Mouse (Mus musculus): Measurements from ENCODE around the gene Gm37419.

Gene Gm37419

DNA sequence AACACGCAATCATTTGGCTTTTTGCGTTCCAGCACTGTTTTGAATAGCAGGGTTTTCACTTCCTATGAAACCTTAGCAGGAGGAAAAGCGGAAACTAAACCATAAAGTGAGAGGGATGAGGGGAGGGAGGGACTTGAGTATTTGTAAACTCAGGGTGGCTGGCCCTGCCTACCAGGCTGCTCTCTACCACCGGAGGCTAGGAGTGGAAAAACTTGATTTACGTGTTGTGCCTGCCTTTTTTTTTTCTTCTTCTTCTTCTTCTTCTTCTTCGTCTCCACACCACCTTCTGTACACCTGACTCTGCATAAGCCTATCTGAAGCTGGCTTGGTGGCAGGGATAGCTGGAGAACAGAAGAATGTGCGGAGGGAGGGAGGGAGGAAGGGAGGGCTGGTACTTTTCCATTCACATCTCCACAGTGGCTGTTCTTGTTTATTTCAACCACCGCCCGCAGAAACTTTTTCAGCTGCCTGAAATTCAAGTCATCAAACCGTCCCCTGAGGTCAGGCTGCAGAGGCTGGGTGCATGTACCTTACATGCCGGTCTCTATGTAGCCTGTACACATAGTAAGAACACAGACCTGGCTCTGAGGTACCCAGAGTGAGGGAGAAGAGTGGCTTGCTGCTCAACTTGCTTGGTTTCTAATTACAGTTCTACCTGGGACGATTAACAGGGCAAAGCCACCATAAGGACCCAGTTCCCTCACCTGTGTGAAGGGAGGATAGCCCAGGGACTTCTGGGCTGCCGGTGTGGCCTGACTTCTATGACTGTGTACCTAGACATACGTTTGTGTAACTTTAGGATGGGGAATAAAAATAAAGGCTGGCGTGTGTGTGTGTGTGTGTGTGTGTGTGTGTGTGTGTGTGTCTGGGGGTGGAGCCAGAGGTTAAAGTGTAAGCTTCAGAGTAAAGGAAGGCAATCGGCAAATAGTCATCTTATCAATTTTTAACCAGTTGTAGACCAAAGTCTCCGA lies 5.4 kb downstream of the Gm37419 start:
- no peak for DNase-seq (ENCODE audit: low spot score in 2 of 2)

DNA sequence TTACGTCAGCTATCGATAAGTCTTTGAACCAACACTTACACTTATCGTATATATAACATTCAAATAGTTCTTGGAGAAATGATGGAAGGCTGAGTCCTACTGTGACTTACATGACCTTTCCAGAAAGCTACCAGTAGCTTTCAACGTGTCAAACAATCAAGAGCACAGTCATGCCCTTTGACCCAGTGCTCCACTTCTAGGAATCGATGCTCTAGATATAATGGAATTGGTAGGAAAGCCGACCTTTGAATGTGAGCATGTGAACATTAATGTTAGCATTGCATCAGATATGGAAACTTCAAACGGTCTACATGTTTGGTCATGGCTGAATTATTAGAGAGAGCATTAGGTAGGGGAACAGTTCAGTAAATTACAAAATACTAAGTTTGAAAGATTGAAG lies 8.1 kb downstream of the Gm37419 start:
- DNase-seq (ENCODE audit: low spot score in 2 of 2): no peak

DNA sequence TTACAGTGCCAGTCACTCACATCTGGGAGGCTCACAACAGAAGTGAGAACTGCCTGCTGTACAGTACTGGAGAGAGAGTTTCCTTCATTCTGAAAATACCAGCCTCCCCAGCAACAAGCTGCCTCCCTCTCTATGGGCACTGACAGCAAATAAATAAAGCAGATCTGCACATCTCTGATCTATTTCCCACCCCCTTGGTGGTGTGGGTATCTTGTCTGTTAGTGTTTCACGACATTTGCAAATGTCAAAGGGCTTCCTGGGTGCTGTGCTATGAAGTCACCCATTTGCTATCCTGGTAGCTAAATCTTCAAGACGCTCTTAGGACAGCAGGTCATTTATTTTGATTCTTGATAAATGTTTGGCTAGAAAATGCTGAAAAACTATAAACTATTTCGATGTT lies 8.9 kb downstream of the Gm37419 start:
- DNase-seq (ENCODE audit: low spot score in 2 of 2): no peak

DNA sequence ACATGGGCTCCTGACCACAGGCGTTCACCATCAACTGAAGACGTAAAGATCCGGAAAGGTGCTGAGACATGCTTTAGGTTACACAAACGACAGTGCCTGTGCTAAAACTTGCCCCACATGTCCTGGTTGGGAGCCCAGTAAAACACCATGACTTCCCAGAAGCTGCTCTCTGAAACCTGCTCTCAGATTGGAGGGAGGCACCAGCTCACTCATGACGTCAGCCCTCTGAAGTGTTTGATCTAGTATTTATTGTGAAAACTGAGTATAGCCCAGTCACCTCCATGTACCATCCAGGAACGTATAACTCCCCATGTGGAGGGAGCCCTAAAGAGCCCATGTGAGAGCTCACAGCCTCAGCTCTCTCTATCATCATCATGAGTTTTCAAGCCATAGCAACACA lies 9.6 kb downstream of the Gm37419 start:
- DNase-seq (ENCODE audit: low spot score in 2 of 2): no peak

DNA sequence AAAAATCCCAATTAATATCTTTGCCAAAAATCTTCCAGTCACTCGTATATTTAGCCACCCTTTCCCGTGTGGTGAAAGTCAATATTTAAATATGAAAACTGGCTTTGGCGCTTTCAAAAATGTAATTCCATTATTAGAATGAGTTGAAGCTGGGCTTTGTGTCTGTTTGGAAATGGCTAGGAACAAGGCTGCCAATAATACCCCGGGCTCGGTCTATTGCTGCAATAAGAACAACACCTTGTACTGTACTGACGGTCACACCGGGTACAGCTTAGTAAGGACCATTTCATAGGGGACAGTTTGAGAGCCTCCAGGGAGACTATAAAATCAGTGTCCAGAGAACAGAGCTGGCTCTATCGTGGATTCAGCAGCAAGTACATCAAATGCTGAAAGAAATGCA lies 17.6 kb downstream of the Gm37419 start:
- DNase-seq (ENCODE audit: low spot score in 2 of 2): no peak

DNA sequence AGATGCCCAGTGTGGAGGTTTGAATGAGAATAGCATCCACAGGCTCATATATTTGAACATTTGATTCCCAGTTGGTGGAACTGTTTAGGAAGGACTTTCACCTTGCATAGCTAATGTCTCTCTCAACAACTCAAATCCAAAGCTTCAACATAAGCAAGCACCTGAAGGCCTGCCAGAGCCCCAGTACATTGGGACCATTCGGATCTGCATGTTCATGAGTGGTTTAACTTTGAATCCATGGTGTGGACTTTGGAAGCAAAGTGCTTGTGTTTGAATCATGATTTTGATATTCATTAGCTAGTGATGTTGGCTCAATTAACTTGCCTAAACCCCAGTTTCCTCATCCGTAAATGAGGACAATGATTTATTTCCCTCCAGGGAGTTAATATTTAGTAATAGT lies 21.6 kb downstream of the Gm37419 start:
- DNase-seq (ENCODE audit: low spot score in 2 of 2): no peak

DNA sequence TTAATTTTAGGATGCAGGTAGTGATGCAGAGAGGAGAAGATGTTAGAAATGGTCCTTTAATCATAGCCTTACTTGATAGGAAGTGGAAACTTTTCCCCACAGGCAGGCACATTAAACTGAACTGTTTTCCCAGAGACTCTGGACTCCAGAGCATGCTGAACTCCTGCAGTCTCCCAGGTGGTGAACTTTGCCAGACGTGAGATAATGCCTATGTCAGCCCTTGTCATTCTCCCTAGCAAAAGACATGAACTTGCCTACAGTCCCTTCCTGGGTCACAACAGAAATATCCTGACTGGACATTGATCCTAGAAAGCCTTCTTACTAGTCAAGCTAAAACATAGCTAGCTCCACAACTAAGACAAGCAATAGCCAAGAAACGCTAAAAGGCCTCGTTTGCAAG lies 23.0 kb downstream of the Gm37419 start:
- no peak for DNase-seq (ENCODE audit: low spot score in 2 of 2)

DNA sequence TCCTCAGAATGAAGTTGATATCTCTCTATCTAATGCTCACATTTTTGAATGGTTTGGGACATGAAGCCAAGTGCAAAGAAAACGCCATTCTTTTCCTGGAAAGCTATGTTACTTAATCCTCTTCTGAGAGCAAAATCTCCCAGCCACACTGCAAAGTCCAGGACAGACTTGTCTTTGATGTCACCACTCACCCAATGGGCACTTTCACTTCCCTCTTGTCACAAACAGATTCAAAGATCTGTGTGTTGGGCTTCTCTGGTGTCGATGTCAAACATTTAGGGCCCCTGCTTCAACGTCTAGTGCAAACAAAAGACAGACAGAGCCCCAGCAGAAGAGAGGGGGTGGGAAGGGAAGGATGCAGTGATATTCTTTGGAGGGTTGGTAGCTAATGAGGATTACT lies 23.8 kb downstream of the Gm37419 start:
- no peak for DNase-seq (ENCODE audit: low spot score in 2 of 2)

DNA sequence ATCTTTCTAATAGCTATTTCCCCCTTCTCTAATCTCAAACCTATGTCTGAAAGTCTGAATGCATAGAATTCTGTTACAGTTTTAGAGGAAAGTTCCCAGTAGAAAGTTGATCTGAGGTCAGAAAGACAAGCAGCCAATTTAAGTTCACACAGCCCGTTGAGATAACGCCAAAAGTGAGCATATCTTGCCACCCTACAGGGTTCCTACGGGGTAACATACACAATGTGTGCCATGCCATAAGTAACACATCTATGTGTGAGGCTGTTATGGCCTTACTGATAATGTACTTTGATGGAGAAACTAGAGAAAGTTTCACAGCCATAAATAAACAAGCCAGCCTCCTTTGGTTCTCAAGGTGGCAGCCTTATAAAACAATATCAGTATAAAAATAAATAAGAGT lies 26.1 kb downstream of the Gm37419 start:
- DNase-seq (ENCODE audit: low spot score in 2 of 2): no peak

DNA sequence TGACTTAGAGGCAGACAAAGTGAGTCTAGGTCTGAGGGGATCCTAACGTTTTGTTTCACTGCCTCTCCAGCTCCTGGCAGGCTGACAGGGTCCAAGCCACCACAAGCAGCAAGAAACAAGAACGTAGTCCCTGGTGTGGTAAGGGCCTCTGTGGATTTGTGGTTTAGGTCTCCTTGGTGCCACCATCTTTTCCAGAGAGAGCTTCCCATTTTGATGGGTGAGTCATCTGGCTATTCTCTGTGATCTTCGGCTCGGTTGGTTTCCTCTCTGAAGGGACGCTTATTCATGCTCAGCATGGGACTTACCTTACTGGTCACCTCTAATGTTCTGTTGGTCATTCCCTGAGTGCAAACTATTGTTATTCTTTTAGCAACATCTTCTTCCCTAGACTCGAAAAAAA lies 28.0 kb downstream of the Gm37419 start:
- no peak for DNase-seq (ENCODE audit: low spot score in 2 of 2)

DNA sequence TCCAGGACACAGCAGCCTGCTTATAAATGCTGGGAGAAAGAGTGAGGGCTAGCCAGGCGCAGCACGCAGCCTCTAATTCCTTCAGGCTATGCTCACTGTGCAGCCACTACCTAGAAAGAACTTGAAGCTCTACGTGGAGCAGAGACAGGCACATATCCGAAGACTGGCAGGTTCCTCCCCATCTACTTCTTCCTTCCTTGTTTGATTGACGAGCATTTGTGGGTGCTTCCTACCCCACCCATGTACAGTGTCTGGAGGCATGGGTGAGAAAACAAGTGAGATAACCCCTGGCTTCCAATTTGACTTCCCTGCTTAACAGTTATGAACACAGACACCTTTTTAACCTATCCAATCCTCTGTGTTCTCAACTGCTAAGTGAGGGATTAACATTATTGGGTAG lies 28.5 kb downstream of the Gm37419 start:
- DNase-seq (ENCODE audit: low spot score in 2 of 2): no peak

DNA sequence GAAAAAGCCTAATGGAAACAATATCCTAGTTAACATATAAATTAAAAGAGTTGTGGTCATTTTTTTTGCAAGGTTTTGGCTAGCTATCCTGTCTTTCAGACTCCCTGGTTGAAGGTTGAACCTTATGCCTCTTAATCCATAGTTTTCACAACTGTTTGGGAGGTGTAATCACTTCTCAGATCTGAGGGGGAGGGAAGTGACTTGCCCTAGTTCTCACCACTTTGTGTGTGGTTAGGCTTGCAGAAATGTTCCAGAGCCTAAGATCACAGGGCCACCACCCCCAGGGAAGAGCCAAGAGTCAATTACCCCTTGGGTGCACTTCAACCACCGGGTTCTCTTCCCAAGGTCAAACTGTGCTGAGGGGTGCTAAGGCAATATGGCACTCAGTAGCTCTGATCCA lies 33.4 kb downstream of the Gm37419 start:
- DNase-seq (ENCODE audit: low spot score in 2 of 2): no peak

DNA sequence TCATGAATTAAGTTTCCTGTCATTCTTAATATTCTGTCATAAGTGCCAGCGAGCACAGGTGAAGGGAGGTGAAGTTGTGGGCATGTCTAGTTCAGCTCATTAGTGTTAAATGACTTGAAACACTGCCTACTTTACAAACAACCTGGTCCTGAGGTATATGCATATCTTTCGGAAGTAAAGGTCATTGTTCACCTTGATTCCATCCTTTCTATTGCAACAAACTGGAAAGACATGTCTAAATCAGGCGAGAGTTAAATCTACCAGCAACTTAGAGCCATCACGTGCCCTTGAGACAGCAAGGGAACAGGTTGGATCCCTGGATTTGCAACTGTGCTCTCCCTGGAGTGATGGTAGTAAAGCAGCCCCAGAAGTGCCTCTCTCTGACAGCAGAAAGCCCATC lies 34.3 kb downstream of the Gm37419 start:
- DNase-seq (ENCODE audit: low spot score in 2 of 2): no peak

DNA sequence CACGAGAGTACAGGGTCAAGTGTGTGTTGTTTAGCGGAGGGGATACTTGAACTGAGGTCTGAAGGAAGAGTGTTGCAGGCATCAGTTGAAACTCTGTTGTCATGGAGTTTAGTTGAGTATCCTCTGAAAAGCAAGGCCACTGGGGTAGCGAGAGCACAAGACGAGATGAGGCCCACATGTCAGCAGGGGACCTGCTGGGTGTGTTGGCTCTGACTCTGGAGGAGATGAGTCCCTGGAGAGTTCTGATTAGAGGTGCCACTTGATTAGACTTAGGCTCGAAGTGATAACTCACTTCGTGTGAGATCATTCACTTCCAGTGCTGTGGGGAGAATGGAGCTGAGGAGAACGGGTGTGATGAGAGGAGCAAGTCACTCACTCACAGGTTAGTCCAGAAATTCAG lies 37.2 kb downstream of the Gm37419 start:
- DNase-seq (ENCODE audit: low spot score in 2 of 2): no peak

DNA sequence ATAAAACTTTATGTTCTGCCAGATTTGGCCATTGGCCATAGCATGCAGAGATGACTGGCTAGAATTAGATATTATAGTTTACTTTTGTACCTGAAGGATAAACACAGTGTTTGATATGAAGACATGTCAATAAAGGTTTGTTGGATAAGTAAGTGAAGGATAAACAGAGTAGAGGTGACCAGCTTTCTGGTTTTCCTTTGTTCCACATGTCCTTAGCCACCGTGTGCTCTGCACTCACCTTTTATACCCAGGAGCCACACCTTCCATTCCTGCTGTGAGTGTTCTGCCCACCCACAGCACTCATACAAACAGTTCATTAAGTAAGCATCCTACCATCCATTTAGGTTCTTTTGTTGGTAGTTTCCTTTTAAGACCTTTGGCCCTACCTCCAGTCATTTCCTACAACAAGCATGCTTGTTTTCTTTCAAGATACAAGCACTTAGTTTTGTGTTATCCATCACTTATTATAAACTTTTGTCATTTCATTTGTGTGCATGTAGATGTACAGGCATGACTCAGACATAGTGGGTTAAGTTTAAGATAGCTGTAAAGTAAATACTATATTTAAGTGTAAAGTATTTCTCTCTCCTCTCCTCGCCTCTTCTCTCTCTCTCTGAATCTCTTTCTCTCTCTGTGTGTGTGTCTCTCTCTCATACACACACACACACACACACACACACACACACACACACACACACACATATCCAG lies 41.8 kb downstream of the Gm37419 start:
- DNase-seq (ENCODE audit: low spot score in 2 of 2): no peak

DNA sequence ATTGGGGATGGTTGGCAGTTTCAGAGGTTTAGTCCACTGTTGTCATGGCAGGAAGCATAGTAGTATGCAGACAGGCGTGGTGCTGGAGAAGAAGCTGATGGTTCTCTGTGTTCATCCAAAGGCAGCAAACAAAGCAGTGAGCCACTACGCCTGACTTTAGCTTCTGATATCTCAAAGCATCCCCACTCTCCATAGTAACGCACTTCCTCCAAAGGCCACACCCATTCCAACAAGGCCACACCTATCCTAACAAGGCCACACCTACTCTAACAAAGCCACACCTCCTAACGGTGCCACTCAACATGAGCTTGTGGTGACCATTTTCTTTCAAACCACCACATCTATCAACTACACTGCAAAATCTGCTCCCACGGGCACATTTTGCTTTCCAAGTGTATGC lies 45.0 kb downstream of the Gm37419 start:
- no peak for DNase-seq (ENCODE audit: low spot score in 2 of 2)

DNA sequence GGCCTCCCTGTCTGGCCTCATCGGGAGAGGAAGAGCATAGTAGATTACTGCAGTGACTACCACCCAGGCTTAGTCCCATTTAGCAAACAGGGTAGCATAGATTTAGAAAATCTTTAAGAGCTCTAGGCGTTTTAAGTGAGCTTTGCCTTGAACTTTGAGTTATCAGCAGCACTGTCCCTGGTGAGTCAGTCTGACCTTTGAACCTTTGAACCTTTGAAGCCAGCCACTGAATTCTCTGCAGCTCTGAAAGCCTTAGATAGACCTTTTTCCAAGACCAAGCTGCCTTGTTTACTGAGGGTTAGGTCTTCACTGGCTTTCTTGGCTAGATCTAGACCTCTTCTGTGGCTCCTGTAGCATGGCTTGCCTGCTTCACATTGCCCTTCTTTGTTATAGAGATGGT lies 46.2 kb downstream of the Gm37419 start:
- DNase-seq (ENCODE audit: low spot score in 2 of 2): no peak

DNA sequence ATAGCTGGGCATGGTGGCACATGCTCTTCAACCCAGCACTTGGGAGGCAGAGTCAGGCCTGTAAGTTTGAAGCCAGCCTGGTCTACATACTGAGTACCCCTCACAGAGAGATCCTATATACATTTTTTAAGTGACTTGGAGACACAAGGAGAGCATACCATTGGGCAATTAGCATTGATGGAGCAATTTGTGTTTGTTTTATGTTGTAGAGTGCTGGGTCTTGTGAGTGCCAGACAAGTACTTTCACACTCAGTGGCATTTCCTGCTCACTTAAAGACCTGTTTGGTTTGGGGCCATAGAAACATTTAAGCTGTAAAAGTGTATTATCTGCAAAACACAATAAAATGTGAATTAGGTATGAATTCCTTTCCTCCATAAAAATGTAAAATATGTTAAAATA lies 47.5 kb downstream of the Gm37419 start:
- DNase-seq (ENCODE audit: low spot score in 2 of 2): no peak

DNA sequence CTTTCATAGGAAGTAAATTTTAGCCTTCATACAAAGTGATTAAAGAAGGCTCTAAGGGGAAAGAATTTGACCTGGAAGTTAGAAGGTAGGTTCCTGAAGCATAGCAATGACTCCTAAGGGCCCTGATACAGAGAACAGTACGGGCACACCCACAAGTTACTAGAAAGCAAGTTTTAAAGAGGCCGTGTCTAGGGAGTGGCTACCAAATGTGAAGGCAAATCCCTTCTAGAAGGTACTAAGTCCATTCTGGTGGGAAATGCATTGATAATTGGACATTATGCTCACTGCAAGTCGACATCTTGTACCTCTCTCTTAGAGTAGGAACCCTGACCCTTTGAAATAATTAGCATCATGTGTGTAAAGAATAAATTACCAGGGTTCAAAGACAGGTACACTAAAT lies 48.1 kb downstream of the Gm37419 start:
- no peak for DNase-seq (ENCODE audit: low spot score in 2 of 2)

Measured in frontal cortex, postnatal 36 days (tissue).